Mouse (Mus musculus): ENCODE data around the gene Ctnnd2. TPM values are rescaled to one million over a fixed set of nuclear protein-coding genes. Genes with fewer than 3 reads are reported as not detected.

Gene Ctnnd2
- total and polyA plus RNA-seq, 3 experiments, result 0.10 to 0.35 (median 0.16) TPM

DNA sequence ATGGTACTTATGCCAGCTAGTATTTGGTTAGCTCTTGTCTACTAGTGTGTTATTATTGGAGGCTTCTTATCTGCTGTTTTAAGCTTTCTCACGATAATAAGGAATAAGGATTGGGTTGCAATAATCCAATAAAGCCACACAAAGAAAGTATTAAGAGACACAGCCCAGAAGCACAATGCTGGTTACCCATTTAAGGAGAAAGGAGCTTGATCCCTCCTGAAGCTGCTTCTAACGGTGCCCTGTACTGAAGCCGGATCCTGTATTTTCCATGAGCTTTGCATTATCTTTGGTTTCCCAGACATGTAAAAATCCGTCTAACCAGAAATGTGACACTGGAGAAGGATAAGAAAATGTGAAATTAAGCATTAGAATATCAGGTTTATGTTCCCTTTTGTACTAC is 565.8 kb downstream of the Ctnnd2 start:
- Histone ChIP-seq H3K4me3 (no peak overlapping the region), H3K27ac (no peak overlapping the region), H3K36me3 (ENCODE audit: control insufficient read depth, insufficient read depth, low read length) (no peaks in the 10 kb centered on the region), H3K79me2 (replicated peaks; ENCODE audit: control insufficient read depth, insufficient read depth, low read length) (no peaks in the 10 kb centered on the region), H3K9ac (ENCODE audit: low read depth, low read length) (no peak overlapping the region), H3K27me3 (ENCODE audit: control insufficient read depth, insufficient read depth, low read length) (no peaks in the 10 kb centered on the region), H3K4me1 (ENCODE audit: control insufficient read depth, insufficient read depth, low read length) (no peaks in the 10 kb centered on the region)
- intact Hi-C loops (cut with DNase I), result loop anchor here (10.0 kb wide), 1 partner anchor 583 kb away; no protein-coding TSS in a partner anchor
- 54% methylated on average over 4 of the region's 4 CpGs for WGBS
- no peak for DNase-seq
- TF ChIP-seq POLR2A (IDR thresholded peaks at IDR 0.05; ENCODE audit: insufficient read depth, low read depth, low read length), result no peak
- TF ChIP-seq EP300 (IDR thresholded peaks at IDR 0.05; ENCODE audit: insufficient read depth, low read depth, low read length), result no peak
- no peak for TF ChIP-seq CTCF (IDR thresholded peaks at IDR 0.05)

DNA sequence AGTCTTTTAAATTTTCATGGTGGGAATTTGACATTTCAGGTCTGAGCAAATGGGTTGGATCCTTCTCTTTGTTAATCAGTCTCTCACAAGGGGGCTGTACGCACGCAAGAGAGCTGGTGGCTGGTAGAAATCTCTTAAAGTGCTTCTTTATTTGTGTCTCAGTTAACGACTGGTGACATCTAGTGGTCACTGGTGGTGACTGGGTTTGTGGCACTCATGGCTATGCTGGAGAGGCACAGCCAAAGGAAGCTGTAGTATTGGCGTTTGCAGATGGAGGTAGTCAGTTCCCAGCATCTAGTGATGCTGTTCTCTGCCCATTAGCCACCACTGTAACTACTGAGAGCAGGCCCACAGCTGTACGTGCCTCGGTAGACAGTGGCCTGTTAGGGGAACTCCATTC is 568.3 kb downstream of the Ctnnd2 start:
- Histone ChIP-seq H3K79me2 (replicated peaks; ENCODE audit: control insufficient read depth, insufficient read depth, low read length) (no peaks in the 10 kb centered on the region), H3K4me1 (ENCODE audit: control insufficient read depth, insufficient read depth, low read length) (no peaks in the 10 kb centered on the region), H3K4me3 (no peak overlapping the region), H3K9ac (ENCODE audit: low read depth, low read length) (no peak overlapping the region), H3K27ac (no peak overlapping the region), H3K27me3 (ENCODE audit: control insufficient read depth, insufficient read depth, low read length) (no peaks in the 10 kb centered on the region), H3K36me3 (ENCODE audit: control insufficient read depth, insufficient read depth, low read length) (no peaks in the 10 kb centered on the region)
- TF ChIP-seq CTCF (IDR thresholded peaks at IDR 0.05) (peak; percentile 75), EP300 (IDR thresholded peaks at IDR 0.05; ENCODE audit: insufficient read depth, low read depth, low read length) (no peak), POLR2A (IDR thresholded peaks at IDR 0.05; ENCODE audit: insufficient read depth, low read depth, low read length) (no peak)
- DNase-seq, result peak; percentile 9 to 19
- intact Hi-C loops (cut with DNase I), result loop anchor here (1.0 to 5.0 kb wide), 2 partner anchors 313 to 713 kb away; no protein-coding TSS in a partner anchor
- 15% methylated on average over 6 of the region's 6 CpGs for WGBS

DNA sequence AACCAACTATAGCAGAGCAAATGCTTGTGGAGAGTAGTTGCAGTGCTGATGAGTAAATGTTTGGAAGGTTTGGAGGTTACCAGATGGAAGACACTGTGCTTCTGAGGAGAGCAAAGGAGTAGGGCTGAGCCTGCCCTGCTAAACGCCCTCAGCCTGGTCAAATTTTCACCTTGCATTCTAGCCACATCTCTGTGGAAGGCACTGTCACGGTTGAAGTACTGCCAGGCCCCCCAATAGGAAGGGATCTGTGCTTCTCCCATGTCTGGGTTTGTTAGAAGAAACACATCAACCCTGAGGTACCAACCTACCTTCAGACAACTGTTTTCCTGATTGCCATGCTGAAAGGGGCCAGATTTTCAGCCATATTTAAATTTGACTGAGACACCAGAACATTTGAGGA is 585.6 kb downstream of the Ctnnd2 start:
- no peak overlapping the region for H3K9ac ChIP-seq (ENCODE audit: low read depth, low read length)
- no peak for TF ChIP-seq POLR2A (IDR thresholded peaks at IDR 0.05; ENCODE audit: insufficient read depth, low read depth, low read length)
- TF ChIP-seq EP300 (IDR thresholded peaks at IDR 0.05; ENCODE audit: insufficient read depth, low read depth, low read length), result no peak
- no peak for TF ChIP-seq CTCF (IDR thresholded peaks at IDR 0.05)
- DNase-seq, result no peak
- WGBS, result 47% methylated on average over 2 of the region's 2 CpGs
- H3K79me2 ChIP-seq (replicated peaks; ENCODE audit: control insufficient read depth, insufficient read depth, low read length), result no peaks in the 10 kb centered on the region
- H3K27ac ChIP-seq, result no peak overlapping the region
- no peaks in the 10 kb centered on the region for H3K4me1 ChIP-seq (ENCODE audit: control insufficient read depth, insufficient read depth, low read length)
- no peaks in the 10 kb centered on the region for H3K36me3 ChIP-seq (ENCODE audit: control insufficient read depth, insufficient read depth, low read length)
- no peaks in the 10 kb centered on the region for H3K27me3 ChIP-seq (ENCODE audit: control insufficient read depth, insufficient read depth, low read length)
- intact Hi-C loops (cut with DNase I), result no loop called here
- H3K4me3 ChIP-seq, result no peak overlapping the region

DNA sequence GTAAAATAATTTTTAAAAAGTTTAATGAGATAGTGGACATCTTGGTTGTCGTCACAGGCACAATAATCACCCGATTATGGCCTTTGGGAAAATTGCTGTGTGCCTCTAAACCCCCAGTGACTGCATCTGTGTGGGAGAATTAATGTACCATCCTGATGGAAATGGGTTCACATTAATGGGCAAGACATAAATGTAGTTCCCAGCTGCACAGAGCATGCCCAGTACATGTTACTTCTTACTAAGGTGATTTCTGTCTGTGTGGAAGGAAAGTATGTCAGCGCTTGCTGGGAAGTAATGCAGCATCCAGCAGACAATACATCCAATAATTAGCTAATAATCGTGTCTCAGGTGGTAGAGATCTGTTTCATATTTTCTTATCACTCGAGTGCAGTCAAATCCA is 589.8 kb downstream of the Ctnnd2 start:
- intact Hi-C loops (cut with DNase I), result no loop called here
- Histone ChIP-seq H3K79me2 (replicated peaks; ENCODE audit: control insufficient read depth, insufficient read depth, low read length) (no peaks in the 10 kb centered on the region), H3K9ac (ENCODE audit: low read depth, low read length) (no peak overlapping the region), H3K36me3 (ENCODE audit: control insufficient read depth, insufficient read depth, low read length) (no peaks in the 10 kb centered on the region), H3K27me3 (ENCODE audit: control insufficient read depth, insufficient read depth, low read length) (no peaks in the 10 kb centered on the region), H3K4me3 (no peak overlapping the region), H3K27ac (no peak overlapping the region), H3K4me1 (ENCODE audit: control insufficient read depth, insufficient read depth, low read length) (no peaks in the 10 kb centered on the region)
- TF ChIP-seq CTCF (IDR thresholded peaks at IDR 0.05) (no peak), EP300 (IDR thresholded peaks at IDR 0.05; ENCODE audit: insufficient read depth, low read depth, low read length) (no peak), POLR2A (IDR thresholded peaks at IDR 0.05; ENCODE audit: insufficient read depth, low read depth, low read length) (no peak)
- no peak for DNase-seq
- 71% methylated on average over 5 of the region's 5 CpGs for WGBS

DNA sequence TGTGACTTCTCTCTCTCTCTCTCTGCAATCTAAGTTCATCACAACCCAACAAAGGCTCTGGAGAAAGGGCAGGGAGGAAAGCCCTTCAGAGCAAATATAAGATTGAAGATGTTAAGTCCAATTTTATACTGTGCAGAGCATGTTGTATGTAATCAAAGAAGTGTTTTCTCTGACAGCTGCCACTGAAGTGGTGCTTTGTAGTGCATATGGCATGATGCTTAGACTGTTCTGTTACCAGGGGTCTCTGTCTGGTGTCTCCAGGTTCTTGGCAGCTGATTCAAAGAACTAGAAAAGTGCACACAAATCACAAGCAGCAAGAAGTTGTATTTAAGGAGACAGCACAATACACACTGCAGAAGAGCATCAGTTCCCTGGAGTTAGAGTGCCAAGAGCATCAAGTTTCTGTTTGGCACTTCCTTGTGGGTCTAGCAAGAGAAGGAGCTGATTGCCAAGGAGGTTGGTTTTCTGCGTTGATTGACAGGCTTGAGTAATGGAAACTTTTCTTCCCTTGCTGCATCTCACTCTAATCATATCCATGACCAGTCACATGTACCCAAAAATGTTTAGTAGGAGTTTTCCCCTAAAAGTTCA is 590.4 kb downstream of the Ctnnd2 start:
- no peak for TF ChIP-seq CTCF (IDR thresholded peaks at IDR 0.05)
- TF ChIP-seq POLR2A (IDR thresholded peaks at IDR 0.05; ENCODE audit: insufficient read depth, low read depth, low read length), result no peak
- TF ChIP-seq EP300 (IDR thresholded peaks at IDR 0.05; ENCODE audit: insufficient read depth, low read depth, low read length), result no peak
- Histone ChIP-seq H3K79me2 (replicated peaks; ENCODE audit: control insufficient read depth, insufficient read depth, low read length) (no peaks in the 10 kb centered on the region), H3K9ac (ENCODE audit: low read depth, low read length) (no peak overlapping the region), H3K4me3 (no peak overlapping the region), H3K36me3 (ENCODE audit: control insufficient read depth, insufficient read depth, low read length) (no peaks in the 10 kb centered on the region), H3K4me1 (ENCODE audit: control insufficient read depth, insufficient read depth, low read length) (no peaks in the 10 kb centered on the region), H3K27me3 (ENCODE audit: control insufficient read depth, insufficient read depth, low read length) (no peaks in the 10 kb centered on the region), H3K27ac (no peak overlapping the region)
- no peak for DNase-seq
- 69% methylated on average over 1 of the region's 1 CpGs for WGBS
- intact Hi-C loops (cut with DNase I), result no loop called here

DNA sequence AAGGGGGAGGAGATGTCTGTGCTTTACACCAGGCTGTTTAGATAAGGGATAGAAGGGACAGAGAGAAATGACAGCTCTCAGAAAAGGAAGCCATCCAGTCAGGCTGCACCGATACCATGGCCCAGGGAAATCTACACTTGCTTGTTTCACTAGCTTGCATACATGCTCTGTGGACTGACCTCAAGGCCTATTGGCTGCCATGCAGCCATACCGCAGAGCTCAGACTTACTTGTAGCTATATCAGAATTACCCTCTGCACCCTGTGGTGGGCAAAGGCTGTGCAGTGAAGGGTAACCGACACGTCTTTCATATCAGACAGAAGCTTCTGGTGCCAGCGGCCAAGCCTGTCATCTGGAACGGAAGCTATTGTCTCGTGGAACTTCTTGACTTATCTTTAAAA is 604.5 kb downstream of the Ctnnd2 start:
- Histone ChIP-seq H3K4me1 (ENCODE audit: control insufficient read depth, insufficient read depth, low read length) (no peaks in the 10 kb centered on the region), H3K27me3 (ENCODE audit: control insufficient read depth, insufficient read depth, low read length) (no peaks in the 10 kb centered on the region), H3K9ac (ENCODE audit: low read depth, low read length) (no peak overlapping the region), H3K36me3 (ENCODE audit: control insufficient read depth, insufficient read depth, low read length) (no peaks in the 10 kb centered on the region), H3K79me2 (replicated peaks; ENCODE audit: control insufficient read depth, insufficient read depth, low read length) (no peaks in the 10 kb centered on the region), H3K27ac (no peak overlapping the region), H3K4me3 (no peak overlapping the region)
- TF ChIP-seq CTCF (IDR thresholded peaks at IDR 0.05) (no peak), EP300 (IDR thresholded peaks at IDR 0.05; ENCODE audit: insufficient read depth, low read depth, low read length) (no peak), POLR2A (IDR thresholded peaks at IDR 0.05; ENCODE audit: insufficient read depth, low read depth, low read length) (no peak)
- no peak for DNase-seq
- WGBS, result 75% methylated on average over 7 of the region's 7 CpGs
- intact Hi-C loops (cut with DNase I), result no loop called here
